Mouse (Mus musculus) spleen, adult 12 weeks (tissue): ENCODE data around the gene Teddm3.
"Not testable (repeated sequence)": the region's sequence is repeated elsewhere in the genome, so short reads cannot be mapped to it uniquely, and the experiment has no call there.

Experiments
- DNase-seq: peaks from one replicate; pipeline ENCODE4 v3.0.0; 2022; ENCODE audit warnings: low spot score

The Teddm3 gene

DNA sequence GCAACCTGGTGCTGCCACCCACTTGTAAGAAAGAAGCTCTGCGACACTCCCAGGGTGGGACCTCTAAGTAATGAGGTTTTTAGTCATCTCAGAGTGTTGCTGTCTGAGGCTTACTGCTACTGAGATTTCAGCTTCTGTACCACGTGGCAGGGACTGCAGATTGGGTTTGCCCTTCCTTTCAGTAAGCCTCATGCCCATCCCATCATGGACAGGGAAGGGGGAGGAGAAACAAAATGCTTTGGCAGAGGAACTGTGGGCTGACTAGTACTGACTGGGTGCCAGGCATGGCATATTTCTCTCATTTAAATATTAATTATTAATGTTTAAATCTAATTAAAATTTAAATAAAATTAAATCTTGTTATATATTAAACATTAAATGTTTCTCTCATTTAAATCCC lies at the start of gene Teddm3:
TSS of gene Teddm3 (minus strand) at position 101 of the 400 bp plus-strand sequence.
- not testable (repeated sequence) for DNase-seq

DNA sequence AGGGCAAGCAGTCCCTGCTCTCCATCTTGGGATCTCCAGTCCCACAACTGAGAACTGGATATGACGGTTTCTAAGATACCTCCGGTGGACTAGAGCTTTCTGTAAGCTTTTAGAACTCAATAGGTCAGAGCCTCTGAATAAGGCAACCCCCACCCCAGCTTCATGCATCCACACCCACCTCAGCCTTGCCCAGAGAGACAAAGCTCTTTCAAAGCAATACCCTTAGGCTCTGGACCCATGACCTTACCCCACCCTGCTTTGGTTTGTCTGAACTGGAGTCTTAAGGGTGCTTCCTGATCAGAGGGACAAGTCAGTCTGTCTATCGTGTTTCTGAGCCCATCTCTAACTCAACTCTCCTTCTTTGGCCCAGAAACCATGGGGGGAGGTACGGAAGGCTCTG lies 48.9 kb upstream of the Teddm3 start:
- no peak for DNase-seq

DNA sequence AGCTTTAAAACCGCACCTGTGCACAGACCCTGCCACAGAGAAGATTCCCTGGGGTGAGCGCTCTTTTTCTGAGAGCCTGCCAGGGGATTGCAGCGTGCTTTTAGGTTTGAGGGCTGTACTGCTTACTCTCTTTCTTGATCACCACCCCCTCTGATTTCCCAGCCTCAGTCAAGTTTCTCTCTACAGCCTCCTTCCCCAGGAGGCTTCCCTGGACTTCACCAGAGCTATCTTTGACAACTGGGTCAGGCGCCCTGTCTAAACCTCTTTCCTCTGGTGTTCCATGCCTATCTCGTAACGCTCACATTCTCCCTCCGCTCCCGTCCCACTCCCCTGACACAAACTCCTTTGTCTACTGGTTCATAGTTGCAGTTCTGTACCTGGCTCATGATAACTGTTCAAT lies 45.6 kb upstream of the Teddm3 start:
- no peak for DNase-seq

DNA sequence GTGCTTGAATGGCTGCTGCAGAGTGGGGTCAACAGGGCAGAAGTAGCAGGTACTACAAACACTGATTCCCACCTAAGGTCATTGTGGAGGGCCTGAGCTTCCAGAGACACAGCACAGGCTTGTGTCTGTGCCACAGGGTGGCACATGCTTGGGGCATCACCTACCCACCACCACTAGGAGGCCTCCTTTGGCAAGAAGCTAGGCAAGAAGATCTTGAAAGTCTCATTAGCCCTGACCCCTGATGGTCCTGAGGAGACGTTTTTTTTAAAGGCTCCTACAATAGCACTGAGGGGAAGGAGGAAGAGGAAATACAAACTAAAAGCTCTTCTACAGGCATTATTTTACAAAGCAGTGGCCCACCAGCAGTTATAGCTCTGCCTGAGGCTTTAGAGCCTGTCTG lies 44.7 kb upstream of the Teddm3 start:
- DNase-seq = no peak

DNA sequence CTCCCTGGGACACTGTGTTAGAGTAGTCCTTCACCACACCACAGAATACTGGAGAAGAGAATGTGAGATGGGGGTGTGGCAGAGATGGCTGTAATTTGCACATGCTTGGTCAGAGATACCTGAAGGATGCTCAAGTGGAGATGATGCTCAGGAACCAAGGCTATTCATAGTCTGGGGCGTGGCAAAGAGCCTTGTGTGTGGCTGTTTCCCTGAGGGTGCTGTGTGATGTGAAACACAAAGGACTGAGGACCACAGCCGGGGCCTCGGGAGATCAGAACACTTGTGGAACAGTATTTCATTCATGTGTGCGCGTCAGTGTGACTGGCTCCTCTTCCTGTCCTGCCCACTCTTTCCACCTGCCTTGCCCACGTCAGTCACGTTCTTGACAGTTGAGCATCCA lies 44.2 kb upstream of the Teddm3 start:
- DNase-seq = no peak

DNA sequence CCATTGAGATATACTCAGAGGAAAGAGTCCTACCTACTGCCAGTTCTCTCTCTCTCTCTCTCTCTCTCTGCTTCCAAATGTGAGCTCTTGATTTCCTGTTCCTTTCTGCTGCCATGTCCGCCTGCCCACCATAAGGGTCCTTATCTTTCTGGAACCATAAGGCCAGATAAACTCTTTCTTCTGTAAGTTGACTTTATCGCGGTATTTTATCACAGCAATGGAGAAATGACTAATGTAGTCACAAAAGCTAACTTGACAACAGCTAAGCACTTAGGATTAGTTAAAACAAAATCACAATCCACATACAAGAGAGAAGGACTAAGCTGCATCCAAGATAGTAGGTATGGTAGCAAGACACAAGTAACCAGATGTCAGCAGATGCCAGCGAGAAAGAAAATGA lies 43.7 kb upstream of the Teddm3 start:
- DNase-seq = no peak

DNA sequence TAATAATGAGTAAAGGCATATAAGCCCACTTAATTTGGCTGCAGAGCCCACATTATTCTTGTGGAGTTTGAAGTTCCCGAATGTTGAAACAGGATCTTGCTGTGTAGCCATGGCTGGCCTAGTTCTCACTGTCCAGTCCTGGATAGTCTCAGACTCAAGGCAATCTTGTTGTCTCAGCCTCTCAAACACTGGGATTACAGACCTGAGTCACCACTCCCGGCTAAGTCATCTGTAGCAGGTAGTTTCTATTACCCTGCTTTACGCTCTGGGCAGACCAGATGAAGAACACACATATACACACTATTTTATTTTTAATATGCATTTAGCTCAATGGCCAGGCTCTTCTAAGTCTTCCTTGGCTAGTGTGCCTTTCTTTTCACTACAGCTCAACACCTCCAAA lies 42.8 kb upstream of the Teddm3 start:
- no peak for DNase-seq

DNA sequence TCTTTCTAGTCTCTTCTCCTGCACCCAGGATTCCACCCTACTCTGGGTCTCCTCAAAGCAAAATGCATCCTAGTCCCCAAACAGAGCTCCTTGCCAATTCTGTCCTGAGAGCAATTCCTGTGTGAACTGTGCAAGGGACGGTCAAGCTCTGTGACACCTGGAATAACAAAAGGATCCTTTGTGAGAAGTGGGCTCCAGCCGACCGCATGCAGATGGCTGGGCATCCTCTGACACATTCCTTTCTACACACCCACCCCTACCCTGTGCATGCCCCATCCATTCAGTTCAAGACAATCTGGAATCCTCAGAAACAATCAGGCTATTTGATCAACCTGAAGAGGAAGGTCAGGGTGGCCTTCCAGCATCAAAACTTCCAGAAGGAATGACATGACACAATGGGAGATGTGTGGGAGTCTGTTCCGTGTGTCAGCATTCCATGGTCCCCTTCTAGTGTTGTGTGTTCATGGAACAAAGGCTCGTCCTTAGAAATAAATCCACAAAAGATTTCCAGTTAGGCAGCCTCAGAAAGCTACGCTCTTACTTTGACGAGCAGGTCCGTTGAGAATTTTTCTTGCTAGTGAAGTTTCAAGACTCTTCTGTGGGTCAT lies 41.6 kb upstream of the Teddm3 start:
- DNase-seq = no peak

DNA sequence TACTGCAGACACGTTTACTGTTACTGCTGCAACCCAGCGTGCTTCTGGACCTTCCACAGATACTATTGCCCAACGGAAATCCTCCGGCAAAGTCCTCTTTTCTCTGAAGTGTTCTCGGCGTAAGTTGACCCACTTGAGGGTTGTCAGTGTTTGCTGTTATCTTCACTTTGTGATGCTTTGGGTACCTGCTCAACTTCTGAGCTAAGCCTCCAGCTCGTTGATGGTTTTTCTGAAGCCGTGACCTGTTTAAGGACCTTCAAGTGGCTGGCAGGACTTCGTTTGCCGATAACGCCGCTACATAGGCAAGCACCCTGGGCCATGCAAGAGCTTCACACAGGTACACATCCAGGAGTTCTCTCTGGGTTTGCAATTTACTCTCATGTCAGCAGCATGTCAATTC lies 40.4 kb upstream of the Teddm3 start:
- no peak for DNase-seq

DNA sequence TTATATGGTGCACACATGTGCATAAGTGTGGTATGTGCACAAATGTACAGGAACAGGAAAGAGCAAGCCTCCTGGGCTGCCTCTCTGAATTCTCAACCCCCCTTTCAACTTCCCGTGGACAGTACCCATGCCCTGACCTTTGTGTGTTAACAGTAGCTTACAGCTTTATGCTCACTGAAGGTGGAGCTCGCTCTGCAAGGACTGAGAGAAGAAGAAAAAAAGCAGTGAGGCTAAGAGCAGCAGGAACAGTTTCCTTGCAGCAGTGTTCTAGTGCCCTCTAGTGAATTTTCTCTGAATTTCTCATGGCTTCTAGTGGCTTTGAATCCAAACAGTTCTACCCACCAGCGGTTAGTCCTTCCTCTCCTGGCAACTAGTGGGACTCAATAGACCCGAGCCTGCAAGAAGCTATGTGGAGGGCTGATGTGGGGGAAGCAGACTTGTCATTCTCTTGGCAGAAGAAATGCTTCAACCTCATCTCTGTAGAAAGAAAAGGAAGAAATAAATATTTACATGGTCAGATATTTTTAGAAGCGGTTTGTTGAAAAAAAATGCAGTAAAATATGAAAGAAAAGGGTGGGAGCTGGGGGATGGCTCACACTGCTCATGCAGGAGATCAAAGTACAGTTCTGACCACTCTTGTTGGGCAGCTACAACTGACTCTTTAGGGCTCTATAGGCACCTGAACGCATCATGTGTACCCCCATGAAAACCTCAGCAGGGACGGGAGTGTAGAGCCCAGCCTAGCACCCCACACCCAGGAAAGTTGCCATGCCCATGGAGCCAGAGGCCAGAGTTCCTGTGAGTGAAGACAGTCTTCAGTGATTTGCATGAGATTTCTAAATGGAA lies 38.9 kb upstream of the Teddm3 start:
- no peak for DNase-seq

DNA sequence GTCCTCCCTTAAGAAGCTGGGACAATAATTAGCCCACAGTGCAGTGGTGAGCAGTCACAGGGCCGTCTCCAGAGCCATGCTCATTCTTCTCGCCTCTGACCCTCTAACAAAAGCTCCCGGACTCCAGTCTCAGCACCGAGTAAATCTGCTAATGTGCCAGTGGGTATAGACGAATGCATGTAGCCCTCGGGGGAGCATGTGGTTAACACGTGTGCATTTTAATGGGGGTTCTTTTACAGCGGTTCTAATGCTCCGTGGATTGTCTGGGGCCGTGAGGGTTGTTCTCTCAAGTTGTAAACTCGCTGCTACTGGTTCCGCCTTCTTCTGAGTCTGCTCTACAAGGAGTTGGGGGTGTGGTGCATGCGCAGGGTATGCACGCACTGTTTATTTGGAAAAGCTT lies 37.8 kb upstream of the Teddm3 start:
- no peak for DNase-seq

DNA sequence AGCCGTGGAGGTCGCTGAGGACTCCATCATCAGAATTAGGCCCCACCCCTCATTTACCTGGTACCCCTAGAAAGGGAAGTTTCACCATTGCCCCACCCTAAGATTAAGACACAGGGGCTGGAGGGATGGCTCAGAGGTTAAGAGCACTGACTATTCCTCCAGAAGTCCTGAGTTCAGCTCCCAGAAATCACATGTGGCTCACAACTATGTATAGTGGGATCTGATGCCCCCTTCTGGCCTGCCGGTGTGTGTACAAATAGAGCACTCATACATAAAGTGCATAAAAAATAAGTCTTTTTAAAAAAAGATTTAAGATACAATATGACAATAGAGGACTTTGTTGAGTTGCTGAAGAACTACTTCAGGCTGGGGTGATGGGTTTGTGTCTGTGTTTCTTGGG lies 34.5 kb upstream of the Teddm3 start:
- DNase-seq = no peak

DNA sequence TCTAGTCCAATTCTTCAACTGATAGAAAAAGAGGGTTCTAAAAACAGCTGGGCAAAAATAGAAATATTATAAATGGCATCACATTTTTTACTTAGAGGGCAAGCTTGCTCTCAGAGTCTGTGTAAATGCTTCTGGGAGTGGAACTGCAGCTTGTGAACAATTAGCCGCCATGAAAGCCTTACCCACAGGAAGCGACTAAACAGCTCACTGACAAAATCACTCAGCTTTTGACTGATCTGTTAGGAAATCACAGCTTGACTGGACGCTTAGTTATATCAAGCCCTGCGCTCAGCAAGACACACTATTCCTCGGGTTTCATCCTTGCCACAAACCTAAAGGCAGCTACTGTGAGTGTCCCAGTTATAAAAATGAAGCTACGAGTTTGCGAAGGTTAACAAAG lies 33.8 kb upstream of the Teddm3 start:
- no peak for DNase-seq

DNA sequence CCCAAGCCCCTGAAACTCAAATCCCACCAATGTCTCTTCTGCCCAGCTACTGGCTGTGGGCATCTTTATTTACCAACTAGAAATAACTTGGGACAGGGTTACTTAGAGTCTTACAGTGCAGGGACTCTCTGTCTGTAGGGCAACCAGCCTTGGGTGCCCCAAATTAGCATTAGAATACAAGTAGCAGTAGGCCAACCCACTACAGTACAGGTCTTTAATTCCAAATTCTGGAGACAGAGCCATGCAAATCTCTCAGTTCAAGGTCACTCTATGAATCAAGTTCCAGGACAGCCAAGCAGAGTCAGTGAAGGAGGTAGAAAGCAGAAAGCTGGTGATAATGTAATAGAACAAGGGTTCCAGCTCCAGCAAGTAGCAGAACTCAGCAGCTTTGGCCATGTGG lies 30.9 kb upstream of the Teddm3 start:
- DNase-seq = no peak

DNA sequence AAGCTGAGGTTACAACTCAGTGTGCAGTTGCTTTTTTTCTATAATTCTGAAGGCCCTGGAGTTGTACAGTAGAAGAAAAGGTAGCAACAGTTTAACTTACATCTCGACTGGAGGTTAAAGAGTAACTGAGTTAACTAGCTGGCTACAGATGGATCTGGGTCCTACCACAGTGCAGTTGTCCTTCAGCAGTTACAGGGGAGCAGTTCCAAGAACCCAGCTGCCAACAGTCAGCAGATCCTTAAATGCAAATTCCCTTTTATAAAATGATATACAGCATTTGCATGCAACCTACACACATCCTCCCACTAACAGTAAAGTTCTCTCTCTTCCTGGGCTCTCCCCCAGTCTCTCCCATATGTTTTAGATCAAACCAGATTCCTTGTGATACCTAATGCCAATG lies 28.3 kb upstream of the Teddm3 start:
- DNase-seq = no peak

DNA sequence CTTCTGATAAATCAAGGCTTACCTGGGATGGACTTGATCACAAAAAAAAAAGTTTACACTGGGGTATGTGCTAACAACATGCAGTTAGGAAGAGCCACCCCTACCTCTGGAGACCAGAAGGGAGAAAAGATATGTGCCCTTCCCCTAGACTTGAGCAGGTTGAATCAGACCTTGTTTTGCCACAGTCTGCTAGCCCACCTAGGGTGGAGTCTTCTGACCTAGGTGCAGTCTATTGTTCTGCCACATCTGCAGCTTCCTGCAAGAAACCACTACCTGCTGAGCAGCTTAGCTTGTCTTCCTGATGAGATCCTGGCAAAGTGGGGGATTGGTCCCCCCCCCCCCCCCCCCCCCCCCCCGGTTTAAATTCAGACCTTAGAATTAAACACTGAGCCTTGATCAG lies 21.4 kb upstream of the Teddm3 start:
- no peak for DNase-seq

DNA sequence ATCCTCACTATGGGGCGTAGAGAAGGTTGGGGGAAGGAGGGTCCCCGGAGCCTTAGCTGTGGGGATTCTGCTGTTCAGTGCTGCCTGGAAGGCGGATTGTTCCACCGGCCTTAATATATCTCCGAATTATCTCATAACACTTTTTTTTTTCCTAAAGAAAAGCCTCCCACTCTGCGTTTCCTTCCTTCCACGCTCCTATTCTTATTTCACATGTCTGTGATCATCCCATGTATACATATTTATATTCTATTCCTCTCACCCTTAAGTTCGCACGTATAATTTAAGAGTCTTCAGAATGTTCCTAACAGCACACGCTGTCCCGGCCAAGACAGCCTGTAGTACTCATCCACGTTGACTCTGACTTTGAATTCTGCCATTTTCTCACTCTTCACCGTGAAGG lies 14.9 kb upstream of the Teddm3 start:
- DNase-seq = no peak

DNA sequence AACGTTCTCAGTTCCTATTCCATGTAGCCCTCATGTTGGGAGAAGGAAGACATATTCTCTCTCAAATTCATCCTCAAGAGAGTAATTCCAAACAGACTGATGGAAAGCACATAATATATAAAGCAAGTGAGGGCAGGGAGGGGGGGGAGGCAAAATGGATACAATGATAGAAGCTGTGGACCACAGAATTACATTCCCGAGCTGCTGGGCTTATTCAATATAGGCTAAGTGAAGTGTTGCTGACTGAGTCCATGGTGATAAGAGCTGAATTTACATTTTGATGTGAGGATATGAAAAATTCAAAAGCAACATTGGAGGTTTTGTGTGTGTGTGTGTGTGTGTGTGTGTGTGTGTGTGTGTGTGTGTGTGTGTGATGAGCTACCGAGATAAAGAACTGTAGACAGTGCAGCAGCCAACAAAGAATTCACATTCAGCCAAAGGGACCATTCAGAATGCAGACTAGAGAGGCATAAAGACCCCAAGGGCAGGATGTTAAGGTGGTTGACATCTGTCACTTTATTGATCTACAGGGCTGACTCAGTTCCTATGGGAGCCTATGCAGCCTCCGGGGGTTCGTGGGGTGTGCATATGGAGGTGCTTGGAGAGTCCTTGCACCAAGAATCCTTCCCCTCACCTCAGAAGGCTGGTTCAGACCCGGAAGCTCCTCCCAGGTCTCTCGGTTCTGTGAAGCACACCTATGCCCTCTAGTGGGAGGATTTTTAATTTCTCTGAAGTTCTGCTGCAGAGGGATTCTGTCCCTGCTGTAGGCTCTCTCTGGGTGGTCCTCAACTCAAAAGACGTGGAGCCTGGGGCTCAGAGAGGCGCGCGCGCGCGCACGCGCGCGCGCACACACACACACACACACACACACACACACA lies 11.8 kb upstream of the Teddm3 start:
- not testable (repeated sequence) for DNase-seq

DNA sequence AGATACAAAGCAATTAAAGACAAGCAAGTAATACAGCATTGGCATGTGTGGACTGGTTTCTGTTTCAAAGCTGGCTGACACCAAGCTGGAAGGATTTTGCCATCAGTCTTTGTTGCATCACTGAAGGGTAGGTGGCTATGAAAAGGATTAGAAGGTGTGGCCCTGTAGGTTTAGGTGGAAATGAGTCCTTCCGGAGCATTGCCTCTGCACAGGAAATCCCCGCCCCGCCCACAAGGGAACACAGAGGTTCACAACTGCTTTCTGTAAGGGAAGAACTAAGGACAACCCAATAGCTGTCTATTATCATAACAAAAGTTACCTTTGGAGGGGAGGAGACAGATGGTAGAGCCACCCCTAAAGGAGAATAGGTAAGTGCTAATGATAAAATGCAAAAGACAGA lies 9.6 kb upstream of the Teddm3 start:
- DNase-seq = not testable (repeated sequence)

DNA sequence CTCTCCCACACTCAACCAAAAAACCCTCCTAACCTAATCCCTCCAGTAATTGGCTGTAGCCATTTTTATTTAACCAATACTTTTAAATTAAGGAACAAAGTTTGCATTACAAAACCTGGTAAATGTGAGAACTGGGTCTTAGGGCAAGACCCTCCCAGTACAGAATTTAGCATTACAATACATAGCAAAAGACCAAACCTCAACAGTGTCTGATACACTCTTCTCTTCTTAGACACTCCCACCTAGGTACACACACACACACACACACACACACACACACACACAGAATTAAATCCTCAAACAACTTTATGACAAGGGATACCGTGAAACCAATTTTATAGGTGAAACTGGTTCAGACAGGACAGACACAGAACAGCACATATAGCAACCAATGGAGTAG lies 5.4 kb upstream of the Teddm3 start:
- DNase-seq = not testable (repeated sequence)

DNA sequence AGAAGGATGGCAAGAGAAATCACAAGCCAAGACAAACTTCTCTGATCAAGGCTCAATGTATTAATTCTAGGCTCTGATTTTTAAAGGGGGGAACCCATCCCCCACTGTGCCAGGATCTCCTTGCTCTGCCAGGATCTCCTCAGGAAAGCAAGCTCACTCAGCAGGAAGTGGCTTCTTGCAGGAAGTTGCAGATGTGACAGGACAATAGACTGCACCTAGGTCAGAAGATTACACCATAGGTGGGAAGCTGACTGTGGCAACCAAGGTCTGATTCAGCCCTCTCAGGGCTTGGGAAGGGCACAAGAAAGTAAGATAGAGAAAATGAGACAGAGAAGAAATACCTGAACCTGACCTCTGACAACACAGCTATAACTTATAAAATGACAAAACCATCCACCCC lies 2.5 kb upstream of the Teddm3 start:
- DNase-seq = not testable (repeated sequence)

DNA sequence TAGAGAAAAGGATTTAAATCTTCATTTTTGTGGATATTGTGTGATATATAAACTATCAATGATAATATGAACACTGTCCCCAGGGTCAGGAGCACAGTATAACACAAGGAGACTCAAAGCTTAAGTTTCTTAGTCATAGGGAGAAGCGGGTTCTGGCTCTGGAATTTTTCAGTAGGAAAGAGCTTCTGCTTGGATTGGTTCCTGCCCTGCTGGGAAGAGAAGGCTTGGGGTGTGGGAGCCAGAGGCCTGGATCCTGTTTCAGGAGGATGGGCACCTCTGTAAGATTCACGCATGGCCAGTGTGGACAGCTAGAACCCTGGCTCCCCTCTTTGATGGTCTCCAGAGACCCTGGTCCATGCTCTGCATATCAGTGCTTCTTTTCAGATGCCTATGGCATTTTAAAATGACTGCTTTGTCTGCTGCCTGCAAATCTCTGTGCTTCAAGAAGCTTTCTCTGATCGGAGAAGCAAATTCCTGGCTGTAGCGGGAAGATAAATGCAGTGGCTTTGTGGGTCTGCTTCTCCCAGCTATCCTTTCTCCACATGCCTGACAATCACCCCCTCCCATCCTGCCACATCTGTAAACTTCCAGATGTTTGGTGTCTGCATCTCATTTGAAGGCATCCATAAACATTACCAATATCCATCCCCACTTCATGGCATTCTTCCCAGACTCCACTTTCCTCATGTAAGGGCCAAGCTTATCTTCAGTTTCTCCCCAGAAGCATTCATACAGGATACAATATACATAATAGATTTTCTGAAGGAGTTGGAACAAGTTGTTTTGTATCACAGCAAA lies 2.0 kb downstream of the Teddm3 start:
- no peak for DNase-seq
